Mouse (Mus musculus) CH12.LX (cell line): ENCODE results near the gene Osbpl3. TPM values are rescaled to one million over a fixed set of nuclear protein-coding genes. Genes with fewer than 3 reads are reported as not detected.

Experiments used
- DNase-seq: peaks from one replicate; pipeline ENCODE4 v3.0.0-alpha.2; 2013; ENCODE audit errors: extremely low read depth
- H3K27ac ChIP-seq: 2 replicates; pipeline ENCODE4 v1.5.1; 2012; ENCODE audit warnings: low read depth, mild to moderate bottlenecking, control low read depth, moderate library complexity; ENCODE audit not compliant: insufficient read depth
- H3K27me3 ChIP-seq: replicated peaks from 2 replicates; pipeline ENCODE3; 2012; ENCODE audit warnings: inconsistent platforms
- H3K36me3 ChIP-seq, 2 experiments: replicated peaks in 1 of 2; 2 replicates each; pipeline versions ENCODE3 to v1.6.1; 2012; ENCODE audit warnings: inconsistent platforms in 1 of 2, low read length in 1 of 2, mild to moderate bottlenecking in 1 of 2, mixed read lengths in 1 of 2, moderate library complexity in 1 of 2; ENCODE audit not compliant: control insufficient read depth in 1 of 2, insufficient read depth in 1 of 2
- H3K4me1 ChIP-seq, 2 experiments: 2 replicates each; pipeline ENCODE4 v1.6.1; 2012; ENCODE audit warnings: inconsistent platforms in 1 of 2, moderate library complexity in 1 of 2; ENCODE audit not compliant: insufficient read depth in 2 of 2, control insufficient read depth in 1 of 2
- H3K4me2 ChIP-seq: 2 replicates; pipeline ENCODE4 v1.6.1; 2012; ENCODE audit warnings: low read depth, mild to moderate bottlenecking, control low read depth; ENCODE audit not compliant: poor library complexity, insufficient read depth, severe bottlenecking
- H3K4me3 ChIP-seq, 3 experiments: fragments of 150-350 bp in 1 of 3; sonication (generic) in 1 of 3; replicated peaks in 1 of 3; 2 replicates each; pipeline versions ENCODE3 to v1.5.1; 2011 to 2012; ENCODE audit warnings: low read depth in 2 of 3, low read length in 2 of 3, mild to moderate bottlenecking in 2 of 3, moderate library complexity in 2 of 3, control low read depth in 1 of 3, improper control_type of control experiment in 1 of 3, inconsistent platforms in 1 of 3, mixed read lengths in 1 of 3; ENCODE audit not compliant: poor library complexity in 1 of 3
- H3K79me2 ChIP-seq: replicated peaks from 2 replicates; pipeline ENCODE4 v1.6.1; 2012; ENCODE audit warnings: mild to moderate bottlenecking, moderate library complexity; ENCODE audit not compliant: control insufficient read depth, poor library complexity, insufficient read depth, severe bottlenecking; ENCODE audit errors: extremely low read depth
- H3K9ac ChIP-seq: 2 replicates; pipeline ENCODE4 v1.6.1; 2012; ENCODE audit warnings: low read depth, mild to moderate bottlenecking, control low read depth, moderate library complexity; ENCODE audit not compliant: insufficient read depth
- H3K9me3 ChIP-seq: replicated peaks from 2 replicates; pipeline ENCODE3; 2012; ENCODE audit warnings: low read length, inconsistent platforms, mixed read lengths
- CHD1 ChIP-seq: IDR thresholded peaks from 2 replicates; pipeline ENCODE4 v1.6.1; 2012; ENCODE audit warnings: low read depth, low read length, improper control_type of control experiment, inconsistent platforms
- CTCF ChIP-seq, 2 experiments: IDR thresholded peaks in 1 of 2; conservative IDR thresholded peaks in 1 of 2; 2 replicates each; pipeline ENCODE4 v1.5.1; 2011 to 2012; ENCODE audit warnings: low read depth in 2 of 2, low read length in 2 of 2, improper control_type of control experiment in 1 of 2, inconsistent platforms in 1 of 2, mild to moderate bottlenecking in 1 of 2, moderate library complexity in 1 of 2
- ELF1 ChIP-seq: IDR thresholded peaks from 2 replicates; pipeline ENCODE4 v1.6.1; 2014; ENCODE audit warnings: low read depth, mild to moderate bottlenecking, inconsistent platforms, low read length, improper control_type of control experiment
- HCFC1 ChIP-seq: IDR thresholded peaks from 2 replicates; pipeline ENCODE4 v1.6.1; 2012; ENCODE audit warnings: low read depth, mild to moderate bottlenecking, inconsistent platforms, low read length, improper control_type of control experiment
- JUND ChIP-seq: conservative IDR thresholded peaks from 2 replicates; pipeline ENCODE4 v1.6.1; 2011; ENCODE audit warnings: low read depth, low read length, improper control_type of control experiment
- MAX ChIP-seq: IDR thresholded peaks from 2 replicates; pipeline ENCODE4 v1.6.1; 2011; ENCODE audit warnings: low read length, improper control_type of control experiment
- MEF2A ChIP-seq: IDR thresholded peaks from 2 replicates; pipeline ENCODE4 v1.6.1; 2014; ENCODE audit warnings: low read depth, mild to moderate bottlenecking, inconsistent platforms, low read length, improper control_type of control experiment, borderline replicate concordance
- MXI1 ChIP-seq: IDR thresholded peaks from 2 replicates; pipeline ENCODE4 v1.6.1; 2011; ENCODE audit warnings: mild to moderate bottlenecking, low read depth, low read length, improper control_type of control experiment
- NELFE ChIP-seq: IDR thresholded peaks from 2 replicates; pipeline ENCODE4 v1.6.1; 2011; ENCODE audit warnings: low read depth, low read length, improper control_type of control experiment
- POLR2AphosphoS2 ChIP-seq: IDR thresholded peaks from 2 replicates; pipeline ENCODE4 v1.6.1; 2011; ENCODE audit warnings: low read depth, low read length, improper control_type of control experiment
- SIN3A ChIP-seq: IDR thresholded peaks from 2 replicates; pipeline ENCODE4 v1.6.1; 2012; ENCODE audit warnings: low read length, improper control_type of control experiment, inconsistent platforms
- TCF12 ChIP-seq: IDR thresholded peaks from 2 replicates; pipeline ENCODE4 v1.6.1; 2014; ENCODE audit warnings: low read depth, mild to moderate bottlenecking, inconsistent platforms, low read length, improper control_type of control experiment
- USF1 ChIP-seq: IDR thresholded peaks from 2 replicates; pipeline ENCODE4 v1.6.1; 2014; ENCODE audit warnings: low read depth, mild to moderate bottlenecking, inconsistent platforms, low read length, improper control_type of control experiment
- ZC3H11A ChIP-seq: IDR thresholded peaks from 2 replicates; pipeline ENCODE4 v1.6.1; 2012; ENCODE audit warnings: low read depth, mild to moderate bottlenecking, inconsistent platforms, low read length, improper control_type of control experiment
- ZKSCAN1 ChIP-seq: IDR thresholded peaks from 2 replicates; pipeline ENCODE4 v1.6.1; 2012; ENCODE audit warnings: low read depth, inconsistent platforms, low read length, improper control_type of control experiment, borderline replicate concordance
- dilution Hi-C: fragments of 300-500 bp; cut with MboI; formaldehyde crosslinking; loops from 2 replicates; pipeline ENCODE4 v1.14.3; 2020; ENCODE audit warnings: low sequenced_read_pairs; ENCODE audit not compliant: extremely low pct_unique_long_range_greater_than_20kb, extremely low pct_ligation_motif_present
- in situ Hi-C: fragments of 300-500 bp; cut with MboI; formaldehyde crosslinking; loops from 3 replicates; pipeline ENCODE4 v1.14.3; 2019; ENCODE audit warnings: low sequenced_read_pairs, low pct_ligation_motif_present, low pct_unique_long_range_greater_than_20kb, mixed read lengths
- polyA plus RNA-seq: library from polyadenylated mRNA; unstranded; fragments of >175 nt; gene quantifications from 2 replicates; pipeline ENCODE4 v1.2.1, GENCODE M21; 2012; ENCODE audit warnings: low read depth; ENCODE audit not compliant: insufficient read length
- total RNA-seq, 2 experiments: library from RNA; depleted of rRNA; stranded (reverse); fragments of 300-350 nt in 1 of 2; fragments of >200 nt in 1 of 2; gene quantifications; 2 replicates each; pipeline ENCODE4 v1.2.3; 2012 to 2014

The Osbpl3 gene
- total and polyA plus RNA-seq, 3 experiments: 2.2 to 8.1 (median 3.5) TPM

DNA sequence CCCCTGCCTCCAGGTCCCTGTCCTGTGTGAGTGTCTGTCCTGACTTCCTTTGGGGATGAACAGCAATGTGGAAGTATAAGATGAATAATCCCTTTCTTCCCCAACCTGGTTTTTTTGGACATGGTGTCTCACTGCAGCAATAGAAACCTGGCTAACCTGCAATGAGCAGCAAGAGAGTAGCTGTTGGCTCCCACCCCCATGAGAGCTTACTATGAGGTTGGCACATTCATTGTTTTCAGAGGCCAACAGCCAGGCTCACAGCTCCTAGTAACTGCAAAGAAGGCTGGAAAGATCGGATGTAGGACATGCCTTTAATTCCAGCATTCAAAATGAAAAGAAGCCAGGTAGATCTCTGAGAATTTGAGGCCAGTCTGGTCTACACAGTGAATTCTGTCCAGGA is 182.6 kb downstream of the Osbpl3 start:
- Histone ChIP-seq H3K9ac (no peak overlapping the region), H3K27ac (no peak overlapping the region), H3K9me3 (no peaks in the 10 kb centered on the region), H3K4me3 (no peak overlapping the region), H3K27me3 (no peaks in the 10 kb centered on the region), H3K4me2 (no peak overlapping the region), H3K4me1 (no peaks in the 10 kb centered on the region), H3K79me2 (no peaks in the 10 kb centered on the region), H3K36me3 (no peaks in the 10 kb centered on the region)
- dilution Hi-C loops (no loop called here), in situ Hi-C loops (no loop called here)
- no peak for TF ChIP-seq POLR2AphosphoS2
- TF ChIP-seq ZKSCAN1: no peak
- no peak for TF ChIP-seq CTCF (conservative IDR thresholded peaks at IDR 0.05 in 1 of 2, IDR thresholded peaks at IDR 0.05 in 1 of 2; ENCODE audit: low read depth in 2 of 2, low read length in 2 of 2)
- TF ChIP-seq TCF12: no peak
- TF ChIP-seq SIN3A: no peak
- no peak for TF ChIP-seq HCFC1
- TF ChIP-seq ELF1: no peak
- TF ChIP-seq MXI1: no peak
- TF ChIP-seq USF1: no peak
- TF ChIP-seq ZC3H11A: no peak
- TF ChIP-seq MEF2A: no peak
- no peak for TF ChIP-seq CHD1
- no peak for DNase-seq

DNA sequence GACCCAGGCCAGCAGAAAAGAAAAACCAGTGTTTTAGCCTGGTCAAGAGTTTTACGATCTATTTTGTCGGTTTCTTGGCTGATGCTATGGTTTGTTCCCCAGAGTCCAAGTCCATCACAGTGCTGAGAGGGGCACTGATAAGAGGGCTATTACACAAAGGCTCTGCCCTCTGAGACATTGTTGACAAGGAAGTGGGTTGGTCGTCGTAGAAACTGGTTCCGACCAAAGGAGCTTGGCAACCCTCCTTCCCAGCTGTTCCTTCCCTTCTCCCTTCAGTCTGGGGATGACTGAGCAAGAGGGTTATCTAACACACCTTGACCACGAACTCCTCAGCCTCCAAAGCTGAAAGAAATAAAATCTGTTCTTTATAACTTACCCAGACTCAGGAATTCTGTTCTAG is 192.3 kb downstream of the Osbpl3 start, which contains the start of gene Gsdme:
Gene Gsdme (minus strand): TSS at position 193 of the 400 bp plus-strand sequence.
- Histone ChIP-seq H3K4me3 (no peak within 1 kb of the TSS), H3K4me2 (no peak within 1 kb of the TSS), H3K27me3 (peaks cover 17% of the 10 kb centered on the region), H3K27ac (no peak within 1 kb of the TSS), H3K79me2 (no peaks in the 10 kb centered on the region)
- DNase-seq: no peak
- dilution Hi-C loops: no loop called here
- in situ Hi-C loops: no loop called here
- no peak for TF ChIP-seq HCFC1
- TF ChIP-seq NELFE: no peak
- TF ChIP-seq, all 38 proteins: peak for 0
- Histone ChIP-seq H3K36me3 (no peaks in the 10 kb centered on the region), H3K9me3 (no peaks in the 10 kb centered on the region), H3K9ac (no peak within 1 kb of the TSS), H3K4me1 (peaks cover 0 to 2% of the 10 kb centered on the region in 2 experiments; a peak in 1 of 4 replicates)

DNA sequence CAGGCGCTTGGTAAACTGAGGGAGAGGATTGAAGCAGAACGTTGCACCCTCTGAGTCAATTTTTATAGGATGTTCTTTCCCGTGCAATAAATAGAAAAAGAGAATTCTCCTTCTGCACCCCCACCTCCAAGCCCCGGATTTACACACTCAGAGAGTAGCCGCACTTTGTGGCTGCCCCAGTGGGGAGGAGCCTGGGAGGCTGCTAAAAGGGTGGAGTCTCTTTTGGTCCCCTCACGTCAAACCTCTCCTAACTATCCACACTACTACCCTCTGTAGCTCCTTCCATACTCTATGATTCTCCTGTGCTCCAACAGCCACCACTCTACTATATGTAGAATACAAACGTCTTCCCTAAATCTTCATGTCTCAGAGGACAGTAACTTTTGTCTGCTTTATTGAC is 193.7 kb downstream of the Osbpl3 start:
- TF ChIP-seq JUND (no peak), MAX (no peak), HCFC1 (no peak), ZKSCAN1 (no peak)
- Histone ChIP-seq H3K4me1 (peaks cover 0 to 2% of the 10 kb centered on the region in 2 experiments; a peak in 1 of 4 replicates), H3K9me3 (no peaks in the 10 kb centered on the region), H3K4me2 (peak overlapping the region; percentile 66), H3K79me2 (no peaks in the 10 kb centered on the region), H3K9ac (0 out of 2 replicates have a peak overlapping the region, but pooled peaks have one; percentile 1), H3K27ac (no peak overlapping the region), H3K27me3 (peaks cover 17% of the 10 kb centered on the region), H3K36me3 (no peaks in the 10 kb centered on the region), H3K4me3 (peak overlapping the region in 1 of 3 experiments; percentile 35)
- dilution Hi-C loops: no loop called here
- in situ Hi-C loops: no loop called here
- no peak for DNase-seq
